Mouse (Mus musculus): ENCODE results near the gene a.
A peak's percentile ranks its signal among the peaks of the same experiment; 100 is the strongest.

The a gene

GRCm38 (mm10) chr2:154790656-154791483, at the start of gene a, which contains the start of gene Raly:
a (plus strand) TSS chr2:154791402.
Raly (plus strand) TSS chr2:154791096.
- DNase-seq (ENCODE audit: low read depth), result peak; percentile 99

- no peak for DNase-seq (ENCODE audit: low read depth)
Measured at GRCm38 (mm10) chr2:154742911-154743819, 48.0 kb upstream of the a start.

GRCm38 (mm10) chr2:154743915-154744314, 47.3 kb upstream of the a start:
- no peak for DNase-seq (ENCODE audit: low read depth)

- peak; percentile 31 for DNase-seq (ENCODE audit: low read depth)
Measured at GRCm38 (mm10) chr2:154748383-154748782, 42.8 kb upstream of the a start.

GRCm38 (mm10) chr2:154749046-154750036, 41.9 kb upstream of the a start:
- DNase-seq (ENCODE audit: low read depth), result no peak

- no peak for DNase-seq (ENCODE audit: low read depth)
Measured at GRCm38 (mm10) chr2:154751924-154752323, 39.3 kb upstream of the a start.

- DNase-seq (ENCODE audit: low read depth), result peak; percentile 33
Measured at GRCm38 (mm10) chr2:154754068-154754560, 37.1 kb upstream of the a start.

- DNase-seq (ENCODE audit: low read depth), result peak; percentile 49
Measured at GRCm38 (mm10) chr2:154755791-154756190, 35.4 kb upstream of the a start.

- no peak for DNase-seq (ENCODE audit: low read depth)
Measured at GRCm38 (mm10) chr2:154757691-154758090, 33.5 kb upstream of the a start.

- DNase-seq (ENCODE audit: low read depth), result no peak
Measured at GRCm38 (mm10) chr2:154758454-154758853, 32.7 kb upstream of the a start.

GRCm38 (mm10) chr2:154763226-154763625, 28.0 kb upstream of the a start:
- no peak for DNase-seq (ENCODE audit: low read depth)

GRCm38 (mm10) chr2:154764828-154765497, 26.2 kb upstream of the a start:
- peak; percentile 19 for DNase-seq (ENCODE audit: low read depth)

- DNase-seq (ENCODE audit: low read depth), result no peak
Measured at GRCm38 (mm10) chr2:154765554-154766008, 25.6 kb upstream of the a start.

GRCm38 (mm10) chr2:154767051-154767450, 24.2 kb upstream of the a start:
- no peak for DNase-seq (ENCODE audit: low read depth)

- no peak for DNase-seq (ENCODE audit: low read depth)
Measured at GRCm38 (mm10) chr2:154769930-154770329, 21.3 kb upstream of the a start, which contains the start of gene Gm14214. Gm14214 (minus strand) TSS chr2:154770030.

GRCm38 (mm10) chr2:154771604-154772003, 19.6 kb upstream of the a start:
- no peak for DNase-seq (ENCODE audit: low read depth)

- peak; percentile 74 for DNase-seq (ENCODE audit: low read depth)
Measured at GRCm38 (mm10) chr2:154774032-154774431, 17.2 kb upstream of the a start.

- DNase-seq (ENCODE audit: low read depth), result no peak
Measured at GRCm38 (mm10) chr2:154776496-154776895, 14.7 kb upstream of the a start.

GRCm38 (mm10) chr2:154779648-154780047, 11.6 kb upstream of the a start:
- DNase-seq (ENCODE audit: low read depth), result no peak

- no peak for DNase-seq (ENCODE audit: low read depth)
Measured at GRCm38 (mm10) chr2:154782361-154782760, 8.8 kb upstream of the a start.

Data from induced T-regulatory cell, adult 2 months (primary cell).